In genomic region chr6:108828234-108828868, GRCm38 (mm10) we compare ENCODE assay signal across 8 mouse cellular contexts. TPM values are rescaled to one million over a fixed set of nuclear protein-coding genes. Genes with fewer than 3 reads are reported as not detected.
DNase-seq lines count a peak whose midpoint lies in the region; ATAC-seq and TF ChIP-seq lines count a peak whose summit lies in the region.

Gene Edem1, plus strand, starts transcription at chr6:108828641.

- under 1% methylated on average over 67 of the region's 67 CpGs for WGBS in hindbrain, embryonic 10.5 days
- under 1% methylated on average over 57 of the region's 67 CpGs for WGBS in lung, postnatal 0 days

- no peak for TF ChIP-seq EP300 in lung, postnatal 0 days (IDR thresholded peaks at IDR 0.05)

- H3K27ac ChIP-seq in hindbrain, embryonic 10.5 days, result peak within 1 kb of the TSS; percentile 95
- H3K27ac ChIP-seq in lung, postnatal 0 days (ENCODE audit: low read length), result peak within 1 kb of the TSS; percentile 87

- peaks cover 19% of the 10 kb centered on the region for H3K4me1 ChIP-seq in hindbrain, embryonic 10.5 days (replicated peaks)
- H3K4me1 ChIP-seq in lung, postnatal 0 days (ENCODE audit: insufficient read depth, low read depth, low read length), result peaks cover 8% of the 10 kb centered on the region; the same call in 1 of the 2 replicates

- ATAC-seq in frontal cortex, adult (ENCODE audit: low TSS enrichment), result peak; percentile 88
- ATAC-seq in lung, postnatal 0 days, result peak; percentile 99

- H3K27me3 ChIP-seq in hindbrain, embryonic 10.5 days (ENCODE audit: insufficient read depth, poor library complexity, severe bottlenecking), result no peaks in the 10 kb centered on the region
- H3K27me3 ChIP-seq in lung, postnatal 0 days (replicated peaks; ENCODE audit: insufficient read depth, low read length), result no peaks in the 10 kb centered on the region

- TF ChIP-seq CTCF in lung, postnatal 0 days (IDR thresholded peaks at IDR 0.05), result no peak; the same call in 1 of the 2 replicates

- H3K36me3 ChIP-seq in hindbrain, embryonic 10.5 days, result peaks cover 19% of the 10 kb centered on the region
- peaks cover 3% of the 10 kb centered on the region; the same call in 1 of the 2 replicates for H3K36me3 ChIP-seq in lung, postnatal 0 days (ENCODE audit: insufficient read depth, low read length)

- no peaks in the 10 kb centered on the region for H3K9me3 ChIP-seq in hindbrain, embryonic 10.5 days
- no peaks in the 10 kb centered on the region for H3K9me3 ChIP-seq in lung, postnatal 0 days (ENCODE audit: low read length)

- peak within 1 kb of the TSS; percentile 77 for H3K9ac ChIP-seq in lung, postnatal 0 days (replicated peaks; ENCODE audit: low read depth)

- peak within 1 kb of the TSS; percentile 92 for H3K4me3 ChIP-seq in hindbrain, embryonic 10.5 days
- peak within 1 kb of the TSS; percentile 96 for H3K4me3 ChIP-seq in lung, postnatal 0 days (ENCODE audit: low read depth, low read length)

- DNase-seq in MN1 (ENCODE audit: low spot score), result peak; percentile 94
- DNase-seq in cerebellum, adult 9-10 months, result peak; percentile 95
- DNase-seq in hindbrain, embryonic 10.5 days (ENCODE audit: low spot score), result peak; percentile 98
- DNase-seq in layer of hippocampus, adult 9-11 months, result peak; percentile 98
- DNase-seq in lung, postnatal 0 days (ENCODE audit: low spot score), result peak; percentile 99
- DNase-seq in ovary, postnatal 14 days (ENCODE audit: low spot score), result peak; percentile 96
- DNase-seq in thymus, postnatal 14 days, result peak; percentile 98

- peak within 1 kb of the TSS; percentile 86 for H3K4me2 ChIP-seq in lung, postnatal 0 days (replicated peaks; ENCODE audit: low read depth, low read length)

RNA-seq across cellular contexts. Expression of gene Edem1, which starts in this region (rescaled TPM):
- polyA plus RNA-seq in hindbrain, embryonic 10.5 days (2016; fragmentation: Nextera tagmentation; extraction: Ambion mirVana), result 16.7 and 16.8 TPM in 2 replicates
- polyA plus RNA-seq in lung, postnatal 0 days (2015; fragmentation: Nextera tagmentation; extraction: Ambion mirVana), result 15.0 and 15.5 TPM in 2 replicates

Comparison
In these comparisons a context has a peak if more than half of its experiments do, and no peak if none do; other contexts are left out.
1. Peak in every context shown above with its lines: DNase-seq, ATAC-seq, H3K4me3 ChIP-seq and H3K27ac ChIP-seq.